Mouse (Mus musculus) T-helper 2 cell (primary cell): ENCODE results near the gene Cdk2.

Experiments
- in situ Hi-C: fragments of 300-600 bp; cut with MboI, MseI; formaldehyde crosslinking; loops from one replicate; pipeline ENCODE4 v1.15.1; 2025; ENCODE audit warnings: high pct_unique_total_duplicates

Cdk2 gene

DNA sequence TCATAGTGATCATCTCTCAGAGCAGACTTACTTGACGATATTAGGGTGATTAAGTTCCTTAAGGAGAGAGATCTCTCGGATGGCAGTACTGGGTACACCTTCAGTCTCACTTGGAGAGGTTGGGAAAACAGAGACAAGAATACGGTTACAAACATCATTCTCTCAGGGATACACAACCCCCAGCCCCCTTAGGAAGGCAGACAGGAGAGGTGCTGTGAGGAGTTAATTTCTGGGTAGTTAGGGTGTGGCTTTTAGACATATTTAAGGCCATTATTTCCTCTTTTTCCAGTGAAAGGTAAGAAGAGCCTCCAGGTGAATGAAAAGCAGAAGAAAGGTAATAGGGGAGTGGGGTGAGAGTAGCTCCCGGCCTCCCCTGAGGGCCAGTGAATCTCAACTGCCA is 936 bp downstream of the Cdk2 start, which contains the start of gene Pmel:
Gene Pmel, plus strand, starts transcription at position 301 of the 400 bp plus-strand sequence.
- in situ Hi-C loops = no loop called here

DNA sequence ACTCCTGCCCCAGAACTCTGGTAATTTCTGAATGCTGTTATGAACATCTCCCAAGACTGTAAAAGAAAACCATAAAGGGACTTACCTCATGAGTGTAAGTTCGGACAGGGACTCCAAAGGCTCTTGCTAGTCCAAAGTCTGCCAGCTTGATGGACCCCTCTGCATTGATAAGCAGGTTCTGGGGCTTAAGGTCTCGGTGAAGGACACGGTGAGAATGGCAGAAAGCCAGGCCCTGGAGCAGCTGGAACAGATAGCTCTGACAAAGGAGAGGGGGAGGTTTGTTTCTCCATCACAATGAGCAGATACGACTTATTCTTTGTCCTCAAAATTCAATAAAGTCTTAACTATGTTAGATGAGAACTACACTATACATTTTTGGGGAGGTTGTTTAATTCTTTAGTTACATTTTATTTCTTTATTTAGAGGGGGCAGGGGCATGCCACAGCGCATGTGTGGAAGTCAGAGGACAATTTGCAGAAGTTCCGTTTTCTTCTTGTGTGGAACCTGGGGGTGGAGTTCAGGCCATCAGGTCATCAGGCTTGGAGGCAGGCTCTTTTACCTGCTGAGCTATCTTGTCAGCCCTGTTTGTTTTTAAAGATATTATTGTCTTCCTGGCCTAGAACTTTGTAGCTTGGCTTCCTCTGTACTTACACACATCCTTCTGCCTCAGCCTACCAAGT is 2.4 kb downstream of the Cdk2 start:
- in situ Hi-C loops = no loop called here

DNA sequence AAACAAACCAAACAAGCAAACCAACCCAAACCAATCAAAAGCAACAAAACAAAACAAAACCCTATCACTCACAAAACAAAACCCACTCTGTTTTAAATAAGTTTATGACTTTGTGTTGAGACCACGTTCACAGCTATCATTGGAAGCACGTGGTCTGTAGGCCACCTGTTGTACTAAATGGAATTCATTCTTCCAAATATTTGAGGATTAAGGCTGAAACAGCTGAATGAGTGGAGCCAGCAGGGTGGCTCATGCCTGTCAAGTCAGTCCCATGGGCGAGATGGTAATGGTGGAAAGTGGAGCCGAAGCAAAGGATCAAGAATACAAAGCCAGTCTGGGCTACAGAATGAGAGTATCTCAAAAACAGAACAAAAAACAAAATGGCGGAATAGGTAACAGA is 4.1 kb downstream of the Cdk2 start:
- in situ Hi-C loops = no loop called here

DNA sequence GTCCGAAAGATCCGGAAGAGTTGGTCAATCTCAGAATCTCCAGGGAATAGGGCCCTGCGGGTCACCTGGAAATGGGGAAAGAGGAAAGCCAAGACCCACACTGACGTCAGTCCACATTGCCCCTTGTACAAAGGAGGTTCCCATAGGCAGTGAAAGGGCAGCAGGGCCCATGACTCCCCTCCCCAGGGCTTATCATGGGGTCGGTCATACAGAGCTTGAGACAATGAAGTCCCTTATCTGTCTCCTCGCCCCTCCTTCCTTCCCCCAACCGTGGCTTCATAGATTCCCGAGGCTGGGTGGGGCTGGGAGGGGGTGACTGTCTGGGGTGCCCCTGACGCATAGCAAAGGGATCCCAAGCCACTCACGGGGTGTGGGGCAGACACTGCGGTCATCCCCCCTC is 5.2 kb downstream of the Cdk2 start:
- in situ Hi-C loops = no loop called here

DNA sequence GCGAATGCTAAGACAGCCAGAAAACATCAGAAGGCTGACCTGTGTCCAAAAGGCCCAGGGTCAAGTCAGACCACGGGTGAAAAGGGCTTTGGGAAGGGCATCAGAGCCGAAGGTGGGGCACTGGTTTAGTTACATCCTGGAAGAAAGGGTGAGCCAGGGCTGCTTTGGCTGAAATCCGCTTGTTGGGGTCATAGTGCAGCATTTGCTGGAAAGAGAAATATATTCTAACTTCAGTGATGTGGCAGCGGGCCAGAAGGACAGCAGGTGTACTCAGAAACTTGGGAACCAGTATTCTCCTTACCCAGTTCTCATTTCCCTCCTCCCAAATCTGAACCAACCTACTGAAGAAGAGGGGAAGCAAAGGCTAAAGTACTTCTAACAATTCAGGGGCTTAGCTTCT is 5.8 kb downstream of the Cdk2 start:
- in situ Hi-C loops = no loop called here

DNA sequence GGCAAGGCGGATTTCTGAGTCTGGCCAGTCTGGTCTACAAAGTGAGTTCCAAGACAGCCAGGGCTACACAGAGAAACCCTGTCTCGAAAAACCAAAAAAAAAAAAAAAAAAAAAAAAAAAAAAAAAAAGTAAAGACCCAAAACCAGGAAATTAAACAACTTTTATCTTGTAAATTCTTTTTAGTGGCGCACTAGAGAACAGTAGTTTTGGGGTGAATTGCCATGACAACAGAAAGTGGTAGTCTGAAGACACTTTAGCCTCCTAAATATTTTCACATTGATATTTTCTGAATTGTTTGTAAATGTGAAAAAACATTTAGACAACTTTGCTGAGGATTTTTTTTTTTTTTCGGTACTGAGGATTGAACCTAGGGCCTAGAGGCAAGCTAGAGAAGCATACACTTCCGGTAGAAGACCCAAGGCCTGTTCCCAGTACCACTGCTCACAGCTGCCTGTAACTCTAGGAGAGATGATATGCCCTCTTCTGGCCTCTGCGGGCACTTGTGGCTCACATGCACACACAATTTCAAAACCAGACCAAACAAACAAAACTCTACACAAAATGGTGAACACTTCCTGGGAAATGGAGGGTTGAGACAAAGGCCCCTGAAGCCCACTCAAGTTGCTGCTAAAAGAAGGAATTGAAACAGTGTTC is 7.6 kb downstream of the Cdk2 start:
- in situ Hi-C loops = no loop called here

DNA sequence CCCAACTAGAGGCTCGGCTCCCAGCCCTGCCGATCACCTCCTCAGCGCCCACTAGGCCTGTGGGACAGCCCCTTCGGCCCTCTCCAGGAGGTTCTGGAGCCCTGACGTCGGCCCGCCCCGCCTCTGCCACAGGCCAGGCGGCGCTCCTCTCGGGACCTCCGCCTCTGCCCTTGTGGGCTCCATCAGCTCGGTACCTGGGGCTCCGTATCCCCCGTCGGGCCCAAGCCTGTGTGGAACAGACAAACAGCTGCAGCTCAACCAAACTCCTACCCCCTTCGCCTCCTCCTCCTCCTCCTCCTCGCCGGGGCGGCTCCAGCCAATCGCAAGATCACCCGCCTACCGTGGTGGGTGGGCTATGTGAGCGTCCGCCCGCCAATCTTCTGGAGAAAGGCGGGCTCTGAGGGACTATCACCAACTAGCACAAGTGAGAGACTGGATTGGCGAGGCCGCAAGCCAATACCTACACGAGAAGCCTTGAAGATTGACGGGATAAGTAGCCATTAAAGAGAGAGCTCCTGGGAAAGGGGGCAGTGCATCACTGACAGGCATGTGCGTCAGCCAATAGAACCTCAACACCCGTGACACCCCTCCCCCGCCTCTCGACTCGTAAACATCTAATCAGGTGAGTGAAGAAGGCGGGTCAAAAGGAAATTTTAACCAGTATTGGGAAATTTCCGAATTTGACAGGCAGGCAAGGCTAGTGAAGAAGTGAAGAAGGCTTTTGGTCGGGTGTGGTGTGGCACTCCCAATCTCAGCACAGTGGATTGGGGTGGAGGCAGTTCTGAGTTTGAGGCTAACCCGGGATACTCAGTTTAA is 8.6 kb downstream of the Cdk2 start, which contains the start of gene Rab5b:
Gene Rab5b, minus strand, starts transcription at position 273 of the 816 bp plus-strand sequence.
- in situ Hi-C loops = no loop called here

DNA sequence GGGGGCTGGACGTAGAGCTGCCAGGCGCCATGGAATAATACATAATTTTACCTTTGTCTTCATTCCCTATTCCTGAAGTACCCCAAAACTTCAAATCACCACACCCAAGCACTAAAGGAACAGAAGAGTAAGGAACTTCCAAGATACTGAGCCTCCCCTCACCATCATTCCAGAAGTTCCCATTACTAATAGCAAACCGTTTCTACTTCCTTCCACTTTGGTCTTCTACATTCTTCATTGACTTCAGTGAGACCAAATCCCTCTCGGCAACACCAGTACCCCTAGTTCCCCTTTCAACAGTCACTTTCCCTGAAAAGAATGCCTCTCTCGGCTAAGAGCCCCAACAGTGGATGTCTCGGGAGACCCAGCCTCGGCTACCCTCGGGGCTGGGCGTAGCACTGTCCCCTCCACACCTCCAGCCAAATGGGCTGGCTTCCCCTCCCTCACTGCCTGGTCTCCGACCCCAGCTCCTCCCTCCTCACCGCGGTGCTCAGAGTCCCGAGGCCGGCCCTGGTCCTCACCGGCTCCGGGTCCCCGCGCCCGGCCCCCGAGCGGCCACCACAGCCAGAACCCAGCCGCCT is 9.3 kb downstream of the Cdk2 start:
- in situ Hi-C loops = no loop called here

DNA sequence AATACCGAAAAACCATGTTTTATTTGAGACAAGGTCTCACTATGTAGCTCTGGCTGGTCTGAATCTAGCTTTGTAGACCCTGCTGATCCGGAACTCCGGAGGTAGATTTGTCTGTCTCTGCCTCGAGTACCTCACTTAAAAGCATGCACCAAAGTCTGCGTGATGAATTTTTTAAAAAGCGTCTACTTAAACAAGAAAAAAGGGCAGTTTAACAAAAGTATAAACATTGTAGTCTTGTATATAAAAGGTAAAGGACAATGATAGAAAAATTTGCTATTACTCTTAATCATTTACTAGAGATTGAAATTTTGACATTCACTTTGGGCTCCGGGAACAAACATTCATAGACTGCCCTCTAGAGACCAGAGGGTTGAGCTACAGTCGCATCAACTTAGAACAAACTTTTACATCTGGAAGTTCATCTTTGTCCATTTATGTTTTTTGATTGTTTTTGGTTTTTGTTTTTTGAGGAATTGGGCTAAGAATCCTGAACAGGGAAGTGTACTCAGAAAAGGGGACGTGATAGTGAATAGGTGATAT is 30.3 kb downstream of the Cdk2 start:
- in situ Hi-C loops = loop anchor here (5.0 kb wide), 1 partner anchor 37 kb away; no protein-coding TSS in a partner anchor

DNA sequence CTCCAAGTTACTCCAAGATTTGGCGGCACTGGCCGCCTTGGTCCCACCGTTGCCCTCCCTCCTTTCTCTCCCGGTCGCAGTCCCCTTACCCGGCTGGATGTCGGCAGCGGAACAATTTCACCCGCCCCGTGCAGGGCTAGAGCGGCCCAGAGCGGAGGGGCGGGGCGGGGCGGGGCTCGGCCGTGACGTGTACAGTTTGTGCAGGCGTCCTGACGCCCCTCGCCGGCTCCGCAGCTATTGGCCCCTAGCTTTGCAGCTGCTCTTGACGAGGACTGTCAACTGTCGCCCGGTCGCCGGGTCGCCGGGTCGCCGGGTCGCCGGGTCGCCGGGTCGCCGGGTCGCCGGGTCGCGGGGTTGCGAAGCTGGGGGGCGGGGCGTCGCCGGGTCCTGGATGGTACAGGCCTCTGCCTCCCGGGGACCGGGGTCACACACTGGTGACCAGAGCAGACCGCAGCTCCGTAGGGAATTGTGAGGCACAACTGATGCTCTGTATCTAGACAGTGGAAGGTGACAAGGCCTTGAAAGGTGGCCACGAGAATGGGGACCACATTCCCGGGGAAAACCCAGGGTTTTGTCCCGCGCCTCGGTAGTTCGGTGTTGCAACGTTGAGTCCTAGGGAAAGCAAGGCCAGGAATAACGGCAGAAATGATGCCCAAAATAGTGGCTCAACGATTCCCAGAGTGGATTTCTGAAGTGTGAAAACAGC is 30.9 kb downstream of the Cdk2 start, which contains the start of gene Suox:
Gene Suox, minus strand, starts transcription at position 311 of the 706 bp plus-strand sequence.
- in situ Hi-C loops = loop anchor here (5.0 kb wide), 1 partner anchor 37 kb away; no protein-coding TSS in a partner anchor

DNA sequence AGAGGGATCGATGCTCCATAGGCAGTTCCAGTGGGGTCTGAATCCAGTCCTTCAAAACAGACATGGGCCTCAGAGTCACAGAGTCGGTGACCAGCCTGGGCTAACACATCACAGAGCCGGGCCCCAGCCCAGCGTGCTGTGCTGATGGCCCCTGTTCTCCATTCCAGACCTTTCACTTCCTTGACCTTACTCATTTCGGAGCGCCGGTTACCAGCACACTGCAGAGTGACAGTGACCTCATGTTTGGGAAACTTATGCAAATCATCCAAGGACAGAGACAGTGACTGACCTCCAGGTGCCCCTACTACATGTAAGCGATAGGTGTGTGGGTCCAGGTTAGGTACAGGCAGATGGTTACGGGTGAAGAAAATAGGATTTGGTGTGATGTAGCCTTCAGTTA is 33.7 kb downstream of the Cdk2 start:
- in situ Hi-C loops = loop anchor here (5.0 kb wide), 1 partner anchor 34 kb away; no protein-coding TSS in a partner anchor

DNA sequence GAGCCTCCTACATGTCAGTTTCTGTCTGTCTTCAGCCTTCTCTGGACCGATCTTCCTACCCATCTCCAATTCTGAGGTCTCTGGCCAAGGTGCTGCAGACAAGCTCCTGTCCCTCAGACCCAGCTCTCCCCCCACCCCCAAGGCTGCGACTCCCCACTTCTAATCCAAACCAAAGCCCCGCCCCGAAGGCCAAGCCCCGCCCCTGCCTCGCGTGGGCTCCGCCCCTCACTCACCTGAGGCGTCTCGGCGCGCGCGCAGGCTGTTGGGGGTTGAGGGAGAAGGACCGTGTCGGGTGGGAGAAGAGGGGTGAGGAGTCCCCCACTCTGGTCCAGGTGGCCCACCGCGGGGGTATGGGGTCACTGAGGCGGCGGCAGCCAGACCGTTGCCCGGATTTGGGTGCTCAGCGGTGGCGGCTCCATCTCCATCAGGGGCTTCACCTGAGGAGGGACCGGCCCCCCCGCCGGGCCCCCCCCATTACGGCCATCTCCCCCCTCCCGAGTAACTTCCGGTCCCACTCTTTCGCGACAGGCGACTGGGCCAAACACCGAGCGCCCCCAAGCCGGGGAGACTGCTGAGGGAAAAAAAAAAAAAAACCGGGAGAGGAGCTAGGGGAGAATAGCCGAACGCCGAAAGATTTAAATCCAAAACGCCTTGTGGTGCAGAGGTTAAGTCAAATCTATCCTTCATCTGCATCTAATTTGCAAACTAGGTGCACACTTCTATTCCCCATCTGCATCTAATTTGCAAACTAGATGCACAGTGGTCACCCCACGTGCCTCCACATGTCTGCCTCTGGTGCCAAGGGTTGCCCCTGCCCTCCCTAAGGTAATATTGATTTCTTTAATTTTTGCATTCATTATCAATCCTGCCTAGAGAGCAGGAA is 35.8 kb downstream of the Cdk2 start:
- in situ Hi-C loops = no loop called here

DNA sequence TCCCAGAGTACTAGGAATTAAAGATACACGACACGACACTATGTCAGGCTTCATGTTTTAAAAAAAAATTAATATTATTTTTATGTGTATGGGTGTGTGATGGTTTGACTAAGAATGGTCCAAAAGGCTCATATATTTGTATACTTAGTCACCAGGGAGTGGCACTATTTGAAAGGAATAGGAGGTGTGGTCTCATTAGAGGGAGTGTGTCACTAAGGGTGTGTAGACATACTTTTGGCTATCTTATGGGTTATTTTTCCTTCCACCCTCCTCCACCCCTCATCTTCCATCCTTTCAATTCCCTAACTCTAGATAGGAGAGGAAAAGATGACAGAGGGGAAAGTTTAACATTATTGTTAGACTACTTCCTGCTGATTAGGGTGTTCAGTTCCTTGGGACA is 39.0 kb downstream of the Cdk2 start:
- in situ Hi-C loops = no loop called here

DNA sequence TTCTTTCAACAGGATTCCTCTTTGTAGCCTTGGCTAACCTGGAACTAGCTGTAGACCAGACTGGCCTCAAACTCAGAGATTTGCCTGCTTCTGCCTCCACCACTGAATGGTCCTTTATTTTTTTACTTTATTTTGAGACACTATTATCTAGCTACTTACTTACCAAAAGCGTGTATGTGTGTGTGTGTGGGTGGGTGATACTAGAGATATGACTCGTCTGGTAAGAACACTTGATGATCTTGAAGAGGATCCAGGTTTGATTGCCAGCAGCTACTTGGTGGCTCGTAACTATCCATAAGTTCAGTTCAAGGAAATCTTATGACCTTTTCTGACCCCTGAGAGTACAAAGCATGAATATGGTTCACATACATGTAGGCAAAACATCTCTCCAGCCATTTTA is 39.5 kb downstream of the Cdk2 start:
- in situ Hi-C loops = no loop called here

DNA sequence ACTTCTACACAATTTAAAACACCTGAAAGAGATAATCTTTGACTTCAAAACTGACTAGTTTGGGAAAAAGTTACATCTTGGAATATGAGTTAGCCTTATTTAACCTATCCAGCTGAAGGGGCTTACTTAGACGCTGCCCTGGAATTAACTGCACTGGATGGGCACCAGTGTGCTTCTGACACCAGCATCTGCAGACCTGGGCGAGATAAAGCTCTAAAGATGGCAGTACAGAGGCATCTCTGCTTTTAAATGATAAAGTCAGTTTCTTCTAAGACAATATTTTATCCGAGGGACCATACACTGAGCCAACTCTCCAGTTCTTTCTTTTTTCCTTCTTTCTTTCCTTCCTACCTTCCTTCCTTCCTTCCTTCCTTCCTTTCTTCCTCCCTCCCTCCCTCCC is 40.0 kb downstream of the Cdk2 start:
- in situ Hi-C loops = no loop called here

DNA sequence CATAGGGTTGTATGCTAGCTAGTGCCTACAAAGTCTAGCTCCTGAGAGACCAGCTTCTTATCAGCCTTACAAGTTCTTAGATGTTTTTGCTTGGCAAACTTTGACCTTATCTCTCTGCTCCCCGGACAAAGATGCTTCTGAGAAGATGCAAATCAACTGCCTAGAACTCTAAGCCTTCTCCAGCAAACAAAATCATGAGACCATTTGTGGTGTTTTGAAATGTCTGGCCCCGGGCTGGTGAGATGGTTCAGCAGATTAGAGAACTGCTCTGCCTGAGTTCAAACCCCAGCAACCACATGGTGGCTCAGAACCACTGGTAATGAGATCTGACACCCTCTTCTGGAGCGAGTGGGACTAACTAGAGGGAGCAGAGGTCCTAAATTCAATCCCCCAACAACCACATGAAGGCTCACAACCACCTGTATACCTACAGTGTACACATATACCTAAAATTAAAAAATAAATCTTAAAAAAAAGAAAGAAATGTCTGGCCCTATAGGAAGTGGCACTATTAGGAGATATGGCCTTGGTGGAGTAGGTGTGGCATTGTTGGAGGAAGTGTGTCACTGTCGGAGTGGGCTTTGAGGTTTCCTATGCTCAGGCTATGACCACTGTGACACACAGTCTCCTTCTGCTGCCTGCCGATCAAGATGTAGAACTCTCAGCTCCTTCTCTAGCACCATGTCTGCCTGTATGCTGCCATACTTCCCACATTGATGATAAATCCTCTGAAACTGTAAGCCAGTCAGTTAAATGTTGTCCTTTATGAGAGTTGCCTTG is 41.2 kb downstream of the Cdk2 start:
- in situ Hi-C loops = no loop called here

DNA sequence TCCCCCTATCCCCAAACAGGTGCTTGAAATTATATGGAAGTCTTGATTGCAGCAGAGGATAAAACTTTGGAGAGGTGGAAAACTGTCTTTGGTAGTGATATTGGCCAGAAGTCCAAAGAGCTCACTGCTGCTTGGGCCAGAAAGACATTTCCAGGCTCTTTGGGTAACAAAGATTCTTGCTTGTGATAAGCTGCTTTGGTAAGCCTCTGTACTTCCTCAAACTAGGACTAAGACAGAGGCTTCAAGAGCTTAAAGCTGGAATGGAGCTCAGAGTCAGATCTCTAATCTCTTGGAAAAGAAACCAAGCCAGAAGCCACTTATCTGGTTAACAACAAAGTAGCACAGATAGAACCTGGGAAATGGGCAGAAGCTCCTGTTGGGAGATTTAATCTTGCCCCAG is 42.4 kb downstream of the Cdk2 start:
- in situ Hi-C loops = no loop called here

DNA sequence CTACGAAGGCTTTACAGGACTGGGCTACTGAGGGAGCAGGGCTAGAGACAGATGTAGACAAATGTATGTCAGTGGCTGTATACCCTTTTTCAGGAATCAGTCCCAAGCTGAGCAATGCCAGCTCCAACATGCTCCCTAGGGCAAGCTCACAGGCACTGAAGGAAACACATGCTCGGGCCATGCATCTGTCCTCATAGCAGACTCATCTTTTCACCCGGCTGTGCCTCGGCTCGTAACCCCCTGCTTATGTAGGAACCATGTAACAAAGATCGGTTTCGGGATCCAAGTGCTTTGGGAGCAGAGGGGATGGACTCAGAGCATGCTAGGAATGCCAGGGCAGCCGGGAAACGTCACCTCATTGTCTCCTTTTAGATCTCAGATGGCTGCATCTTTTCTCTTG is 45.3 kb downstream of the Cdk2 start:
- in situ Hi-C loops = no loop called here

DNA sequence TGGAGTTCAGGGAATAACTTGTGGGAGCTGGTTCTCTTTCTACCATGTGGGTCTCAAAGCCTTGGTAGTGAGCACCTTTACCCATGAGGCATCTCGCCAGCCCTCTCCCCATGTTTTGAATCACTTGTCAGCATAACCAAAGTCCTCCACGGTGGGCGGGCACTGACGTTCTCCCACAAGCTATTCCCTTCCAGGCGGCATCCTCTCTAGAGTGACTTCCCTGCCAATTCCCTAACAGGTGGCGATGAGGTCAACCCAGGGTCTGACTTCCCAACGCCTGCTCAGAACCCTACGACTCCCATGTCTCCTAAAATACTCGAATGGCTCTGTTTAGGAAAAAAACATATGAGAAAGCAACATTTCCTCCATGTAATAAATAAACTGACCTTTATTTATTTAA is 47.0 kb downstream of the Cdk2 start:
- in situ Hi-C loops = no loop called here
